Mouse (Mus musculus) embryonic fibroblast, embryonic 13.5 days (primary cell): Measurements from ENCODE around the gene Ppp6r2. TPM values are rescaled to one million over a fixed set of nuclear protein-coding genes. Genes with fewer than 3 reads are reported as not detected.

Source experiments
- H3K27ac ChIP-seq: 2 replicates; pipeline ENCODE4 v1.5.1; 2012; ENCODE audit warnings: low read length, control low read depth, inconsistent platforms; ENCODE audit not compliant: insufficient read depth
- H3K4me1 ChIP-seq: 2 replicates; pipeline ENCODE4 v1.6.1; 2011; ENCODE audit warnings: low read length; ENCODE audit not compliant: control insufficient read depth, insufficient read depth
- H3K4me3 ChIP-seq: 2 replicates; pipeline ENCODE4 v1.5.1; 2011; ENCODE audit warnings: mild to moderate bottlenecking, control low read depth, low read length; ENCODE audit not compliant: insufficient read depth
- CTCF ChIP-seq: IDR thresholded peaks from 2 replicates; pipeline ENCODE4 v1.5.1; 2011; ENCODE audit warnings: mild to moderate bottlenecking, control low read depth, low read length, moderate library complexity, borderline replicate concordance; ENCODE audit not compliant: insufficient read depth
- POLR2A ChIP-seq: IDR thresholded peaks from 2 replicates; pipeline ENCODE4 v1.6.1; 2011; ENCODE audit warnings: low read depth, mild to moderate bottlenecking, control low read depth, low read length, moderate library complexity
- polyA plus RNA-seq: library from polyadenylated mRNA; stranded (reverse); fragments of >200 nt; gene quantifications from 2 replicates; pipeline ENCODE4 v1.2.4, GENCODE M21; 2011; ENCODE audit warnings: low read depth; ENCODE audit not compliant: missing spikeins, insufficient read length

The Ppp6r2 gene
- polyA plus RNA-seq, 1 experiment = 43.1 TPM

GRCm38 (mm10) chr15:89297695-89298094 lies 86.3 kb downstream of the Ppp6r2 start:
- Histone ChIP-seq H3K4me1 (no peaks in the 10 kb centered on the region), H3K27ac (no peak overlapping the region), H3K4me3 (no peak overlapping the region)
- TF ChIP-seq CTCF = no peak

- Histone ChIP-seq H3K4me3 (no peak overlapping the region), H3K27ac (no peak overlapping the region)
- TF ChIP-seq CTCF (no peak), POLR2A (no peak)
Observed at GRCm38 (mm10) chr15:89300180-89300579, 88.8 kb downstream of the Ppp6r2 start.

GRCm38 (mm10) chr15:89300600-89300999 lies 89.2 kb downstream of the Ppp6r2 start:
- H3K4me1 ChIP-seq = no peaks in the 10 kb centered on the region
- no peak overlapping the region for H3K4me3 ChIP-seq
- no peak overlapping the region for H3K27ac ChIP-seq
- TF ChIP-seq CTCF (no peak), POLR2A (no peak)

More at GRCm38 (mm10) chr15:89300180-89300579, 88.8 kb downstream of the Ppp6r2 start:
- H3K4me1 ChIP-seq = no peaks in the 10 kb centered on the region

- Histone ChIP-seq H3K4me1 (peaks cover 4% of the 10 kb centered on the region), H3K27ac (no peak overlapping the region), H3K4me3 (no peak overlapping the region)
- TF ChIP-seq CTCF = no peak
- no peak for TF ChIP-seq POLR2A
Observed at GRCm38 (mm10) chr15:89305966-89306365, 94.6 kb downstream of the Ppp6r2 start.

- no peak for TF ChIP-seq CTCF
- no peak for TF ChIP-seq POLR2A
- Histone ChIP-seq H3K4me1 (peaks cover 4% of the 10 kb centered on the region), H3K4me3 (no peak overlapping the region), H3K27ac (no peak overlapping the region)
Observed at GRCm38 (mm10) chr15:89307461-89307860, 96.1 kb downstream of the Ppp6r2 start.

GRCm38 (mm10) chr15:89308406-89309139 lies 97.2 kb downstream of the Ppp6r2 start:
- TF ChIP-seq POLR2A (no peak), CTCF (no peak)
- Histone ChIP-seq H3K4me1 (peaks cover 10% of the 10 kb centered on the region), H3K27ac (no peak overlapping the region), H3K4me3 (no peak overlapping the region)

GRCm38 (mm10) chr15:89309962-89310498 lies 98.7 kb downstream of the Ppp6r2 start:
- Histone ChIP-seq H3K4me3 (no peak overlapping the region), H3K27ac (no peak overlapping the region), H3K4me1 (peaks cover 10% of the 10 kb centered on the region)
- TF ChIP-seq CTCF (no peak), POLR2A (no peak)

- no peak overlapping the region for H3K27ac ChIP-seq
- H3K4me1 ChIP-seq = peaks cover 10% of the 10 kb centered on the region
- no peak overlapping the region for H3K4me3 ChIP-seq
- TF ChIP-seq POLR2A (no peak), CTCF (no peak)
Observed at GRCm38 (mm10) chr15:89313359-89313758, 102.0 kb downstream of the Ppp6r2 start.

- TF ChIP-seq POLR2A (no peak), CTCF (no peak)
- H3K4me1 ChIP-seq = peaks cover 10% of the 10 kb centered on the region
- H3K27ac ChIP-seq = no peak overlapping the region
- peak overlapping the region; percentile 72 for H3K4me3 ChIP-seq
Observed at GRCm38 (mm10) chr15:89314107-89314506, 102.8 kb downstream of the Ppp6r2 start.

- Histone ChIP-seq H3K4me1 (peaks cover 7% of the 10 kb centered on the region), H3K27ac (no peak overlapping the region), H3K4me3 (peak overlapping the region; percentile 72)
- no peak for TF ChIP-seq CTCF
- TF ChIP-seq POLR2A = no peak
Observed at GRCm38 (mm10) chr15:89314511-89315189, 103.3 kb downstream of the Ppp6r2 start.
